Mouse (Mus musculus) limb, embryonic 10.5 days (tissue): ENCODE measurements around the gene Cnot1. TPM values are rescaled to one million over a fixed set of nuclear protein-coding genes. Genes with fewer than 3 reads are reported as not detected.
"Not testable (repeated sequence)": the region's sequence is repeated elsewhere in the genome, so short reads cannot be mapped to it uniquely, and the experiment has no call there.

Experiments used
- DNase-seq: peaks from one replicate; pipeline ENCODE4 v3.0.0-alpha.2; 2017; ENCODE audit warnings: low spot score
- H3K27ac ChIP-seq: fragments of 300-500 bp; sonication (generic); 2 replicates; pipeline ENCODE4 v1.5.1; 2016; ENCODE audit warnings: mild to moderate bottlenecking
- H3K27me3 ChIP-seq: fragments of 300-500 bp; sonication (generic); 2 replicates; pipeline ENCODE4 v1.6.1; 2016; ENCODE audit warnings: low read depth, mild to moderate bottlenecking; ENCODE audit not compliant: poor library complexity, severe bottlenecking
- H3K36me3 ChIP-seq: fragments of 300-500 bp; sonication (generic); 2 replicates; pipeline ENCODE4 v1.6.1; 2016; ENCODE audit warnings: mild to moderate bottlenecking, moderate library complexity
- H3K4me1 ChIP-seq: fragments of 300-500 bp; sonication (generic); 2 replicates; pipeline ENCODE4 v1.6.1; 2016
- H3K4me3 ChIP-seq: fragments of 300-500 bp; sonication (generic); 2 replicates; pipeline ENCODE4 v1.5.1; 2016; ENCODE audit warnings: mild to moderate bottlenecking, moderate library complexity
- H3K9me3 ChIP-seq: fragments of 300-500 bp; sonication (generic); replicated peaks from 2 replicates; pipeline ENCODE4 v1.6.1; 2016; ENCODE audit warnings: mild to moderate bottlenecking
- WGBS: fragments of 180-500 bp; shearing (Covaris S2); methylation state at CpG from one replicate; pipeline ENCODE4 v1.1.7; 2016; 5-methylcytosine and 5-hydroxymethylcytosine counted together
- polyA plus RNA-seq: library from polyadenylated mRNA; unstranded; fragments of >200 nt; fragmentation: Nextera tagmentation; extraction: Ambion mirVana; gene quantifications from 2 replicates; pipeline ENCODE4 v1.2.1, GENCODE M21; 2016

Gene Cnot1
- polyA plus RNA-seq, 1 experiment from 2014 or later: 119 TPM

- Histone ChIP-seq H3K4me1 (peaks cover 11% of the 10 kb centered on the region), H3K4me3 (peak overlapping the region; percentile 99), H3K9me3 (no peaks in the 10 kb centered on the region), H3K27ac (peak overlapping the region; percentile 99), H3K36me3 (peaks cover 21% of the 10 kb centered on the region), H3K27me3 (no peaks in the 10 kb centered on the region)
- 0% methylated on average over 20 of the region's 20 CpGs for WGBS
- DNase-seq: peak; percentile 87
Observed at GRCm38 (mm10) chr8:95807861-95808260, 597 bp upstream of the Cnot1 start.

DNA sequence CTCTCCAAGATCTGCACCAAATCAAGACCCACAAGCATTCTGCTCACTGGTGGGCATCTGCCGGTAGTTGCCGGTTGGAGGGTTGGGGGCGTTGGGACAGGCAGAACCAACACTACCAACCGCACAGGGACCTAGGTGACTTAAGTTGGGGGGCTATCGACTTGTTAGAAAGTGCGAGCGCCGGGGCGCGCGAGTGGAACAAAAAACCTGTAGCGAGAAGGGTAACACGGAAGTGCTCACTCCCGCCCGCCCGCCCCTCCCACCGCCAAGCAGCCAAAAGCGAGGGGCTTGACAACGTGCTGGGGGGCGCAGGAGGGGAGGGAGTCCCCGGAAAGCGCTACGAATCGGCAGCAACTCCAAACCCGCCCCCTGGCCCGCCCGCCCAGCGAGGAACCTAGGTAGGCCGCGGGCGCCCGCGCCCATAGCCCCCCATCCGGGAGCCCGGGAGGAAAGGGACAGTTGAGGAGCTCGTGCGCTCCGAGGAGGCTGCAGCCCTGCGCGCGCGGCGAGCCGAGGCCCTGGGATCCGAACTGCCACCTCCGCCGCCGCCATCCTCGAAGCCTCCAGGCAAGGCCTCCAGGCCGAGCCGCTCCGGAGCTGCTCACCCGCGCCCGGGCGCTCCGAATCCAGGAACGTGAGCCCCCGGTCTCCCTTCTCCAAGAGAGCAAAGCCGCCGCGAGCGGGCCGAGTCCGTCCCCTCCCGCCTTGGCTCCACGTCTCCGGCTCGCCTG lies 638 bp downstream of the Cnot1 start:
- no peaks in the 10 kb centered on the region for H3K9me3 ChIP-seq
- H3K4me1 ChIP-seq: peaks cover 11% of the 10 kb centered on the region
- H3K27ac ChIP-seq: peak overlapping the region; percentile 99
- H3K4me3 ChIP-seq: peak overlapping the region; percentile 99
- whole genome bisulfite sequencing: under 1% methylated on average over 68 of the region's 69 CpGs
- no peaks in the 10 kb centered on the region for H3K27me3 ChIP-seq
- DNase-seq: peak; percentile 61
- H3K36me3 ChIP-seq: peaks cover 31% of the 10 kb centered on the region

GRCm38 (mm10) chr8:95805482-95805881 lies 1.8 kb downstream of the Cnot1 start:
- Histone ChIP-seq H3K9me3 (no peaks in the 10 kb centered on the region), H3K27ac (no peak overlapping the region), H3K4me1 (peaks cover 11% of the 10 kb centered on the region), H3K4me3 (peak overlapping the region; percentile 99), H3K27me3 (no peaks in the 10 kb centered on the region), H3K36me3 (peaks cover 42% of the 10 kb centered on the region)
- no peak for DNase-seq
- 85% methylated on average over 2 of the region's 2 CpGs for WGBS

DNA sequence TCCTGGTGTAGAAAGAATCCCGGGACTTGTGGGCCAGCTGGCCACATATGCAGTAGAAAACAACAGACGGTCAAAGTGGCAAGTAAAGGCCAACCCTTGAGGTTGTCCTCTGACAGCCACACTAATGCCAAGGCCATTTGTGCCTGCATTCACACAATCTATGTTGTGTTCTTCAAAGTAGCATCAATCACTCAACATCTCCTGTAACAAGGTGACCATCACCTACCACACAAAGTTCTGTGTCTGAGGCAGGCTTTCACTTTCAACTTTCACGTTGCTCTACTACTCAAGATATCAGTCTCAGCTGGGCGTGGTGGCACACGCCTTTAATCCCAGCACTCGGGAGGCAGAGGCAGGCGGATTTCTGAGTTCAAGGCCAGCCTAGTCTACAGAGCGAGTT lies 5.0 kb downstream of the Cnot1 start:
- H3K9me3 ChIP-seq: no peaks in the 10 kb centered on the region
- H3K4me3 ChIP-seq: no peak overlapping the region
- H3K27me3 ChIP-seq: no peaks in the 10 kb centered on the region
- H3K27ac ChIP-seq: no peak overlapping the region
- WGBS: 89% methylated on average over 8 of the region's 8 CpGs
- H3K36me3 ChIP-seq: peaks cover 72% of the 10 kb centered on the region
- no peak for DNase-seq
- peaks cover 11% of the 10 kb centered on the region for H3K4me1 ChIP-seq

DNA sequence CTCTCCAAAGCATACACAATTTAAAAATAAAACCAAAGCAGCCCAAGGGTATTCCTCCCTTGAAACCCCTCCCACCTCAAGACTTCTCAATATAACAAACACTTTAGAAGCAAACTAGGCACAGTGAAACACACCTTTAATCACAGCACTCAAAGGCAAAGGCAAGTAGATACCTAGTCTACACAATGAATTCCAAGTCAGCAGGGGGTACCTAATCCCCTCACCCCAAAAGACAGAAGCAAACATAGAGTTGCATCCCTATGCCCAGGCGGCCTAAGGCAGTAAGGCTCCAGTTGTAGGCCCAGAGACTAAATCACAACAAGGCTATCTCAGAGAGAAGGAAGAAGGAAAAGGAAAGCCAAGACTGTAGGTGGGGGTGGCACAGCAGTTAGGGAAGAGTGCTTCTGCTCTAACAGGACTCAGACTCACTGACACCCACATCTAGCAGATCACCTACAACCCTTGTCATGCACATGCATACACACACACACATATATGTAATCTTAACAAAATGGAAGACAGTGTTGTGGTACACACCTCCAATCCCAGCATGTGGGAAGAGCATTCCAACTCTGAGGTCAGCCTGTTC lies 5.7 kb downstream of the Cnot1 start:
- peaks cover 11% of the 10 kb centered on the region for H3K4me1 ChIP-seq
- H3K27me3 ChIP-seq: no peaks in the 10 kb centered on the region
- WGBS: 83% methylated on average over 1 of the region's 1 CpGs
- H3K27ac ChIP-seq: no peak overlapping the region
- H3K36me3 ChIP-seq: peaks cover 78% of the 10 kb centered on the region
- no peak overlapping the region for H3K4me3 ChIP-seq
- no peaks in the 10 kb centered on the region for H3K9me3 ChIP-seq
- DNase-seq: no peak

- Histone ChIP-seq H3K36me3 (peaks cover 87% of the 10 kb centered on the region), H3K27ac (no peak overlapping the region), H3K27me3 (no peaks in the 10 kb centered on the region), H3K4me1 (peaks cover 2% of the 10 kb centered on the region), H3K4me3 (no peak overlapping the region), H3K9me3 (no peaks in the 10 kb centered on the region)
- DNase-seq: no peak
- 92% methylated on average over 3 of the region's 3 CpGs for WGBS
Observed at GRCm38 (mm10) chr8:95800353-95800752, 6.9 kb downstream of the Cnot1 start.

DNA sequence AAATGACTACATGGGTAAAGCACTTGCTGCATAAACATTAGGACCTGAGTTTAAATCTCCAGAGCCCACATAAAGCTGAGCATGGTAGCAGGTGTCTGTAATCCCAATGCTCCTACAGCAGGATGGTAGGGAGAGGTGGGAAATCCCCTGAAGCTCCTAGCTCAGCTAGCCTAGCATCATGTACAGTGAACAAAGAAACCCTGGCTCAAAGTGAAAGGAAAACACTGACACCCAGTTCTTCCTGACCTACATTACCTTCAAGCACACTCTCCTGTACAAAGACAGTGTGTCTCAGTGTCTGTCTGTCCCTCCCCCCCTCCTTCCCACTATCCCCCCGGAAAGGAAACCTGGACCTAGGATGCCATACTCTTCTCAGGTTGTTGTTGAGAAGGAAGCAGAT lies 7.4 kb downstream of the Cnot1 start:
- H3K27ac ChIP-seq: no peak overlapping the region
- WGBS: 87% methylated on average over 1 of the region's 1 CpGs

GRCm38 (mm10) chr8:95799117-95799516 lies 8.1 kb downstream of the Cnot1 start:
- no peaks in the 10 kb centered on the region for H3K4me1 ChIP-seq
- 97% methylated on average over 6 of the region's 6 CpGs for WGBS
- DNase-seq: no peak
- H3K36me3 ChIP-seq: peaks cover 82% of the 10 kb centered on the region
- H3K27ac ChIP-seq: no peak overlapping the region
- H3K4me3 ChIP-seq: no peak overlapping the region
- H3K9me3 ChIP-seq: no peaks in the 10 kb centered on the region
- H3K27me3 ChIP-seq: no peaks in the 10 kb centered on the region

More for the DNA sequence above, 7.4 kb downstream of the Cnot1 start:
- peaks cover 84% of the 10 kb centered on the region for H3K36me3 ChIP-seq
- H3K4me1 ChIP-seq: no peaks in the 10 kb centered on the region
- no peaks in the 10 kb centered on the region for H3K27me3 ChIP-seq
- H3K4me3 ChIP-seq: no peak overlapping the region
- no peak for DNase-seq
- H3K9me3 ChIP-seq: no peaks in the 10 kb centered on the region

DNA sequence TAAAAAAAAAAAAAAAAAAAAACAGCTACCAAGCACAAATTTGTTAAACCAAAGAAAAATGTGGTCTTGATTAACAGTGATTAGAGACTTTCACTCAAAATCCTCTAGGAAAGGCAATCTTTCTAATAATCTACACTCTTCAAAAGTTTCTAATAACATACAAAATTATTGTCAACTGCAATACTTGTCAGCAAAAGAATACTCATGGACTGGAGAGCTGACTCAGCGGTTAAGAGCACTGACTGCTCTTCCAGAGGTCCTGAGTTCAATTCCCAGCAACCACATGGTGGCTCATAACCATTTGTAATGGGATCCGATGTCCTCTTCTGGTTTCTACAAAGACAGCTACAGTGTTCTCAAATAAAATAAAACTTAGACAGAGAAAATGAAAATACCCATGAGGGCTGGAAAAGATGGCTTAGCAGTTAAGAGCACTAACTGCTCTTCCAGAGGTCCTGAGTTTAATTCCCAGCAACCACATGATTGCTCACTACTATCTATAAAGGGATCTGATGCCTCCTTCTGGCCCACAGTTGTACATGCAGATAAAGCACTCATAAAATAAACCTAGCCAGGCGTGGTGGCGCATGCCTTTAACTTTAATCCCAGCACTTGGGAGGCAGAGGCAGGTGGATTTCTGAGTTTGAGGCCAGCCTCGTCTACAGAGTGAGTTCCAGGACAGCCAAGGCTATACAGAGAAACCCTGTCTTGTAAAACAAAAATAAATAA lies 11.8 kb downstream of the Cnot1 start:
- DNase-seq, H3K9me3 ChIP-seq, H3K4me1 ChIP-seq, H3K4me3 ChIP-seq, H3K27me3 ChIP-seq, H3K27ac ChIP-seq: not testable (repeated sequence)
- H3K36me3 ChIP-seq: peaks cover 77% of the 10 kb centered on the region
- 94% methylated on average over 5 of the region's 5 CpGs for WGBS

GRCm38 (mm10) chr8:95785591-95785990 lies 21.7 kb downstream of the Cnot1 start:
- Histone ChIP-seq H3K36me3 (peaks cover 99% of the 10 kb centered on the region), H3K27me3 (no peaks in the 10 kb centered on the region), H3K4me1 (no peaks in the 10 kb centered on the region), H3K9me3 (no peaks in the 10 kb centered on the region), H3K27ac (no peak overlapping the region), H3K4me3 (no peak overlapping the region)
- WGBS: 98% methylated on average over 3 of the region's 4 CpGs
- DNase-seq: no peak

DNA sequence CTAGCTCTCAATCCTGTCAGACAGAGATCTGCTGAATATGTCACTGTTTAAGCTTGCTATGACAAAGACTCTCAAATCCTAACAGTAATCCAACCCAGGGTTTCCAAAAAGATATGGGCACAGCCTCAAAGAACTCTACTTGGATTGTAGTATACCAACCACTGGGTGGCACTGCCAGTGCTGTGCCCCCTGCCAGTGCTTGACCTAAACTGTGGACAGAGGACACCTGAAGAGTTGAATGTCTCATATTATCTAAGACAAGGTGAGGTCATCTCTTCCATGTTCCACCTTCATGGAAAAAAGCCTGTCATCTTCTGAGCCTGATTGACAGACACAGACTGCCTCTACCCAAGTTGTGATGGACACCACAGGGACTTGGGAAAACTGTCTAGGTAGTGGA lies 24.6 kb downstream of the Cnot1 start:
- peaks cover 98% of the 10 kb centered on the region for H3K36me3 ChIP-seq
- H3K27ac ChIP-seq: no peak overlapping the region
- H3K9me3 ChIP-seq: no peaks in the 10 kb centered on the region
- H3K4me1 ChIP-seq: no peaks in the 10 kb centered on the region
- H3K4me3 ChIP-seq: no peak overlapping the region
- H3K27me3 ChIP-seq: no peaks in the 10 kb centered on the region
- DNase-seq: no peak

GRCm38 (mm10) chr8:95781775-95782174 lies 25.5 kb downstream of the Cnot1 start:
- Histone ChIP-seq H3K36me3 (peaks cover 95% of the 10 kb centered on the region), H3K9me3 (no peaks in the 10 kb centered on the region), H3K27ac (no peak overlapping the region), H3K4me3 (no peak overlapping the region), H3K27me3 (no peaks in the 10 kb centered on the region), H3K4me1 (no peaks in the 10 kb centered on the region)
- WGBS: 95% methylated on average over 2 of the region's 2 CpGs
- no peak for DNase-seq

- no peaks in the 10 kb centered on the region for H3K4me1 ChIP-seq
- 96% methylated on average over 3 of the region's 3 CpGs for WGBS
- no peaks in the 10 kb centered on the region for H3K9me3 ChIP-seq
Observed at GRCm38 (mm10) chr8:95781085-95781484, 26.2 kb downstream of the Cnot1 start.

More at GRCm38 (mm10) chr8:95781085-95781484, 26.2 kb downstream of the Cnot1 start:
- no peak overlapping the region for H3K27ac ChIP-seq
- DNase-seq: no peak
- H3K4me3 ChIP-seq: no peak overlapping the region
- H3K27me3 ChIP-seq: no peaks in the 10 kb centered on the region
- H3K36me3 ChIP-seq: peaks cover 95% of the 10 kb centered on the region
